Mouse (Mus musculus) layer of hippocampus, adult 11-12 months (tissue): ENCODE measurements around the gene Nfe2l1.
"Not testable (repeated sequence)": the region's sequence is repeated elsewhere in the genome, so short reads cannot be mapped to it uniquely, and the experiment has no call there.

Experiments
- DNase-seq: peaks from one replicate; pipeline ENCODE4 v3.0.0; 2022; ENCODE audit warnings: low spot score

Gene Nfe2l1

GRCm38 (mm10) chr11:96818128-96818710 lies 11.5 kb downstream of the Nfe2l1 start:
- no peak for DNase-seq

DNA sequence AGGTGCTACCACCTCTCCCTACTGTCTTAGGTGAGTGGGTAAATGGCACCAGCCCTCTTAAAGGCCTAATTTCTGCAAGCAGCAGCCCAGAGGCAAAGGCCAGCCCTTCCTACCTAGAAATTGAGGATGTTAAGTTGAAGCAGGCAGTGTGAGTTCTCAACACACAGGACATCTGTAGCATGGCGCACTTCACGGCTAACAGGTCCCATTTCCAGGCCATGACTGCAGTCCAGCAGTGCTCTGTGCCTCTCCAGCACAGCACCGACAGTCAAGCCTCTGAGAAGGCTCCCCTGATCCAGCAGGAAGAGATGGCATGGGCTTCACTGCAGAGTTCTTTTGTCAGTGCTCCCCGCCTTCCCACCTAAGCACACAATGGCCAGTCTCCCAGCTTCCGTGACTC lies 12.8 kb downstream of the Nfe2l1 start:
- no peak for DNase-seq

DNA sequence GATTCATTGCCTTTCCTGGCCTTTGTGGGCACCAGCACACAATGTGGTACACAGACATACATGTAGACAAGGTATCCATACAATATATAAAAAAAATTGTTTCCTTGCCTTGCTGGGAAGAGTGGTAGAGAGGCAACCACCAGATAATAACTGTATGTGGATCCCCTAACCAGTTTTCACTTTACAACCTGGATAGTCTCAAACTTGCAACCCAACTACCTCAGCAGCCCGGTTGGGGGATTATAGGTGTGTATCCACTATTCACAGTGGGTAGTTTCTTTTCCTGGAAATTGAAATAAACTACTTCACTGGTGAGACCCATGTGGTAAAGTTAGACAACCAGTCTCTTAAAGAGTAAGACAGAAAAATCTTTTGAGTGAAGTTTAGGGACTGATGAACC lies 13.3 kb downstream of the Nfe2l1 start:
- DNase-seq = no peak

DNA sequence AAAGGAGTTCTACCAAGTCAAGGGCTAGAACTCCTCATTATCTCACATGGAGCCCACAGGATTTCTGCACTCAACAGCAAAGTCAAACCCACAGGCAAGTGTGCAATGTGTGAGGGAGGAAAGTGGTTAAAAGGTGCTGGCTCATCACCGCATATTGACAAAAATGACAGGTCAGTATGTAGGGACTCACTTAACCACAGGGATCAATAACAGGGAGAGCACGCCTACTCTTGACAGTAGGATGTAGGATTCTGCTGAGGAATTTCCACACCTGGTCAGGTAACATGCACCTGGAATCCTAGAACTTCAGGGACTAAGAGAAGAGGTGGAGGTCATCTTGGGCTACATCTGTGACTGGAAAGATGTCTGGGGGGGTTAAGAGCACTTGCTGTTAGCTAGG lies 13.9 kb downstream of the Nfe2l1 start:
- no peak for DNase-seq

DNA sequence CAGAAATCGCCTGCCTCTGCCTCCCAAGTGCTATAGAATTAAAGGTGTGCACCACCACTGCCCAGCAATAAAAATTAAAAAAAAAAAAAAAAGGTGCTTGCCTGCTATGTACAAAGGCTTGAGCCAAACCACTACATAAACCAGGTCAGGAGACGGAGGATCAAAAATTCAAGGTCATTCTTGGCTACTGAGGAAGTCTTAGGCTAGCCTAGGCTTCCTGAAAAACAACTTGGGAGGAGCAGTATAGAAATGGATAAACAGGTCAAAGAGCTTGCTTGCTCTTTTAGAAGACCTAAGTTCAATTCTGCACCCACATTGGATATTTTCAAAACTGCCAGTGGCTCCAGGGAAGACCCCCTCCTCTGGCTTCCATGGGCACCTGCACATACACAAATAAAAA lies 15.3 kb downstream of the Nfe2l1 start:
- DNase-seq = no peak

DNA sequence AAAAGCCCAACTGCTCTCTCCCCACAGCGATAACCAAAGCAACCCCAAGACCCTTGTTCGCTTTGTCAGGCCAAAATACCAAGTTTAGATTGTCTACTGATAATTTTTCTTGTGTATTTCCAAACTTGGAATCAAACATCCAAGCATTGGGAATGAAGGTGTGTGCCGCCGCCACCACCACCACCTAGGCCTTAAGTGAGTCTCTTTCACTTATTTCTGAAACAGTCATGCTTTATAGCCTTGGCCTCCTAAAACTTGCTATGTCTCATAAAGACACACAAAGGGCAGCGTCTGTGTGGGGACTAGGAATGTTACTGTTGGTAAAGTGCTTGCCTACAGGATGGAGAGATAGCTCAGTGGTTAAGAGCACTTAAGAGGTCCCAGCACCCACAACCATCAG lies 15.8 kb downstream of the Nfe2l1 start:
- DNase-seq = no peak

DNA sequence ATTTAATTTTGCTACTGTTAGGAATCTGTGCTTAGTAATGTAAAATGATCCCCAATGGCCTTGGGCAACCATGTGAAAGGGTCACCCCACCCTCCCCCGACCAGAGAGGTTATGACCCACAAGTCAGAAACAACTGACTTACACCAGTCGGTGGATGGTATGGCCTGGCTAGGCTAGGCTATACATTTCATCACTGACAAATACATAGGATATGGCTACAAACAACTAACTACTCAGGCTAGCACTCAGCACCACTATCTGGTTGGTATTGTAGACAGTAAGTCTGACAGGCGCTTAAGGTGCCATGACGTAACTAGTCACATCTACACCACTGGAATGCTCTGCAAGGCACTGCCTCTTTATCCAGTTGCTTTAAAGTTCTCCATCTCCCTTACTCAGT lies 16.3 kb downstream of the Nfe2l1 start:
- no peak for DNase-seq

DNA sequence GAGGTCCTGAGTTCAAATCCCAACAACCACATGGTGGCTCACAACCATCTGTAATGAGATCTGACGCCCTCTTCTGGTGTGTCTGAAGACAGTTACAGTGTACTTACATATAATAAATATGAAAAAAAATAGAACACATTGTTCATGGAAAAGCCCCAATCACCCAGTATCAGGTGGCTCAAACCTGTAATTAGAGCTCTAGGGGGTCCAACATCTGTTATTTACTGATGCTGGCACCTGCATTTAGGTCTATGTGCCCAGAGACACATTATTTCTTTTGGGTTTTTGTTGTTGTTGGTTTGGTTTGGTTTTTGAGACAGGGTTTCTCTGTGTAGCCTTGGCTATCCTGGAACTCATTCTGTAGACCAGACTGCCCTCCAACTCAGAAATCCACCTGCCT lies 18.6 kb downstream of the Nfe2l1 start:
- DNase-seq = not testable (repeated sequence)

- DNase-seq = no peak
Measured at GRCm38 (mm10) chr11:96809562-96810235, 20.1 kb downstream of the Nfe2l1 start.

- DNase-seq = no peak
Measured at GRCm38 (mm10) chr11:96808066-96808465, 21.7 kb downstream of the Nfe2l1 start.

- no peak for DNase-seq
Measured at GRCm38 (mm10) chr11:96805606-96806005, 24.2 kb downstream of the Nfe2l1 start.

- no peak for DNase-seq
Measured at GRCm38 (mm10) chr11:96799511-96799910, 30.3 kb downstream of the Nfe2l1 start.

- DNase-seq = no peak
Measured at GRCm38 (mm10) chr11:96796586-96796985, 33.2 kb downstream of the Nfe2l1 start.

- DNase-seq = no peak
Measured at GRCm38 (mm10) chr11:96796081-96796480, 33.7 kb downstream of the Nfe2l1 start.

- no peak for DNase-seq
Measured at GRCm38 (mm10) chr11:96795491-96795890, 34.3 kb downstream of the Nfe2l1 start.

DNA sequence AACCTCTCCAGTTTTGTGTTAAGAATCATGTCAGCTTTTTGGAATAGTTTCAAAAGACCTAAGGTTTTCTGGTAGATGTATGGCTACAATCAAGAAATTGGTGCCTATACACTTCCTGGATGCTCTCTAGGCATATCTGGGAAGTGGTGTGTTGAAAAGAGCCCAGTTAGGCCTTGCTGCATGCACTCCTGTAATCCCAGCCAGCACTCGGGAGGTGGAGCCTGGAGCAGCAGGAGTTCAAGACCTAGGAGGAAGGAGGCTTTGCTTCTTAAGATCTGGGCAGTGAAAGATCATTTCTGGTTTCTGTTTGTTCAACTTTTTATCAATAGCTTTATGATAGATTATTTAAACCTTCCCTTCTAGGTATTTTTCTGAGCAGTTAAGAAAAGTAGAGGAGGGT lies 39.1 kb downstream of the Nfe2l1 start:
- DNase-seq = no peak

GRCm38 (mm10) chr11:96789990-96790389 lies 39.8 kb downstream of the Nfe2l1 start:
- DNase-seq = no peak

DNA sequence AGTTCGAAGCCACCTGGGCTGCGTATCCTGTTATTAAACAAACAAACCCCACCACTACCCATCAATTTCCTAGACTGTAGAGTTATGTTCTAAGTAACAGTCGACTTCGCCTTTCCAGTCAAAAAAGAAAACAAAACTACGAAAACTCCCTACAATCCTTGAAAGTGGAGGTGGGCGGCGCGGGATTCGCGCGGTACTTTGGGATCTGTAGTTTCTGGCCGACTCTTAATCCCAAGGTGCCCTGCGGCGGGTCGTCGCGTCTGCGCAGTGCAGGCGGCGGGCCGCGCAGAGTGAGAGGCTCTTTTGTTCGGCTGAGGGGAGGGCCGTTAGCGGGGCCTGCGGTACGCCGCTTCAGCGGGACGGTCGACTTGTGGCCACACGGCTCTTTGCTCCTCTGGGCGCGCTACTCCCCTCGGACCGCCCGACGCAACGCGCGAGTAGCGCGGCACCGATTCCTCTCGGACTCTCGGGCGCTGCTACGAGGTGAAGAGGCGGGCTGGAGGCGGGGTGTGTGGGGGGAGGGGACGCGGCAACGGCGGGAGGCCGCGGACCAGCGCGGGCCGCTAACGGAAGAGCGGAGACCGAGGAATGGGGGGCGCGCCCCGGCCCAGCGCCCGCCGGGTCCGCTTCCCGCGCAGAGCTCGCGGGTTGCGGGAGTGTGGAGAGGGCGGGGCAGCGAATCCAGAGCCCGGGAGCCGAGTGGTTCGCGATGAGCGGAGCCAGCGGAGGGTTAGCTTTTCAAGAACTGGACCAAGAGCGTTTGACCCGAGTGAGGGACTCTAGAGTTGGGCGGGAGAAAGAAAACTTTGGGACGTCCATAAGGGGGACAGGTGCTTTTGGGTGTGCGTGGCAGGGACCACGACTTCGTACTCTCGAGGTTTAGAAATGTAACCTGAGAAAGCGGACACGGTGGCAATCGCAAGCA lies 40.6 kb downstream of the Nfe2l1 start, which contains the start of gene Cbx1:
Gene Cbx1, plus strand, starts transcription at position 257 of the 925 bp plus-strand sequence.
- peak; percentile 91 for DNase-seq

GRCm38 (mm10) chr11:96786731-96787450 lies 42.9 kb downstream of the Nfe2l1 start:
- no peak for DNase-seq

DNA sequence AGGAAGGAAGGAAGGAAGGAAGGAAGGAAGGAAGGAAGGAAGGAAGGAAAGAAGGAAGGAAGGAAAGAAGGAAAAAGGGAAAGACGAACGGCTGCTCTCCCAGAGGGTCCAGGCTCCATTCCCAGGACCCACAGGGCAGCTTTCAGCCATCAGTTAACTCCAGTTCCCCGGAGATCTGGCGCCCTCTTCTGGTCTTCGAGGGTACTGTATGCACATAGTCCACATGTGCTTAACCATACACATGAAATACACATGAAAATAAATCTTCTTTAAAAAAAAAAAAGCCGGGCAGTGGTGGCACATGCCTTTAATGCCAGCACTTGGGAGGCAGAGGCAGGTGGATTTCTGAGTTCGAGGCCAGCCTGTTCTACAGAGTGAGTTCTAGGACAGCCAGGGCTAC lies 44.9 kb downstream of the Nfe2l1 start:
- DNase-seq = peak; percentile 72

- no peak for DNase-seq
Measured at GRCm38 (mm10) chr11:96781425-96781824, 48.3 kb downstream of the Nfe2l1 start.

DNA sequence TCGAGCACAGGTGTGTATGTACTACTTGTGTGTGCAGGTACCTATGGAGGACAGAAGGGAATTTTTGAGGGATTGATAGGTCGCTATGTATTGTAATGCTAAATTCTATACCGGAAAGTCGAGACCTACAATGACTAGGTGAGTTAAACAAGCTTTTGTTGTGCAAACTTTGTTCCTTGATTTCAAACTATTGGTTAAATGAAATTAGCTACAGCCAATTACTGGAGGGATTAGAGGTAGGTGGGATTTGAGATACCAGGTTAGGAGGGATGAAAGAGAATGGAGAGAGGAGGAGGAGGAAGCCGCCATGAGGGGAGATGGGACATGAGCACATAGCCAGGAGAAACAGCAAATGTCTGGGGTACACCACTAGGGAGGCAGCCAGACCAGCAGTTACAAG lies 49.5 kb downstream of the Nfe2l1 start:
- DNase-seq = no peak
